Mouse (Mus musculus): ENCODE data around the gene Fam13a.

Gene Fam13a

GRCm38 (mm10) chr6:58999044-58999453 is 25.3 kb downstream of the Fam13a start:
- no peak for DNase-seq (ENCODE audit: low spot score in 2 of 2)

- no peak for DNase-seq (ENCODE audit: low spot score in 2 of 2)
These were observed 25.8 kb downstream of the Fam13a start for GRCm38 (mm10) chr6:58998528-58998927.

- DNase-seq (ENCODE audit: low spot score in 2 of 2): no peak
These were observed 35.2 kb downstream of the Fam13a start for GRCm38 (mm10) chr6:58989149-58989548.

- DNase-seq (ENCODE audit: low spot score in 2 of 2): no peak
These were observed 35.6 kb downstream of the Fam13a start for GRCm38 (mm10) chr6:58988706-58989105.

GRCm38 (mm10) chr6:58987166-58987565 is 37.2 kb downstream of the Fam13a start:
- DNase-seq (ENCODE audit: low spot score in 2 of 2): no peak

GRCm38 (mm10) chr6:58985186-58985585 is 39.2 kb downstream of the Fam13a start:
- DNase-seq (ENCODE audit: low spot score in 2 of 2): no peak

- DNase-seq (ENCODE audit: low spot score in 2 of 2): no peak
These were observed 49.1 kb downstream of the Fam13a start for GRCm38 (mm10) chr6:58975249-58975648.

- no peak for DNase-seq (ENCODE audit: low spot score in 2 of 2)
These were observed 49.9 kb downstream of the Fam13a start for GRCm38 (mm10) chr6:58974428-58974827.

- DNase-seq (ENCODE audit: low spot score in 2 of 2): no peak
These were observed 51.5 kb downstream of the Fam13a start for GRCm38 (mm10) chr6:58972873-58973272.

- no peak for DNase-seq (ENCODE audit: low spot score in 2 of 2)
These were observed 56.1 kb downstream of the Fam13a start for GRCm38 (mm10) chr6:58968272-58968671.

GRCm38 (mm10) chr6:58965071-58965831 is 59.1 kb downstream of the Fam13a start:
- DNase-seq (ENCODE audit: low spot score in 2 of 2): no peak

- DNase-seq (ENCODE audit: low spot score in 2 of 2): no peak
These were observed 59.8 kb downstream of the Fam13a start for GRCm38 (mm10) chr6:58964565-58964964.

- DNase-seq (ENCODE audit: low spot score in 2 of 2): no peak
These were observed 60.3 kb downstream of the Fam13a start for GRCm38 (mm10) chr6:58964091-58964490.

GRCm38 (mm10) chr6:58962691-58963090 is 61.7 kb downstream of the Fam13a start:
- DNase-seq (ENCODE audit: low spot score in 2 of 2): no peak

- DNase-seq (ENCODE audit: low spot score in 2 of 2): no peak
These were observed 63.8 kb downstream of the Fam13a start for GRCm38 (mm10) chr6:58960523-58960922.

- no peak for DNase-seq (ENCODE audit: low spot score in 2 of 2)
These were observed 73.0 kb downstream of the Fam13a start for GRCm38 (mm10) chr6:58951128-58951992.

- DNase-seq (ENCODE audit: low spot score in 2 of 2): no peak
These were observed 73.9 kb downstream of the Fam13a start for GRCm38 (mm10) chr6:58950410-58950809.

- DNase-seq (ENCODE audit: low spot score in 2 of 2): no peak
These were observed 77.5 kb downstream of the Fam13a start for GRCm38 (mm10) chr6:58946840-58947239.

GRCm38 (mm10) chr6:58946246-58946645 is 78.1 kb downstream of the Fam13a start:
- DNase-seq (ENCODE audit: low spot score in 2 of 2): no peak

GRCm38 (mm10) chr6:58943958-58944357 is 80.4 kb downstream of the Fam13a start:
- no peak for DNase-seq (ENCODE audit: low spot score in 2 of 2)

GRCm38 (mm10) chr6:58942276-58942675 is 82.1 kb downstream of the Fam13a start:
- no peak for DNase-seq (ENCODE audit: low spot score in 2 of 2)

GRCm38 (mm10) chr6:58937726-58938125 is 86.6 kb downstream of the Fam13a start:
- no peak for DNase-seq (ENCODE audit: low spot score in 2 of 2)

- DNase-seq (ENCODE audit: low spot score in 2 of 2): no peak
These were observed 90.2 kb downstream of the Fam13a start for GRCm38 (mm10) chr6:58934144-58934543.
